Mouse (Mus musculus) ovary, adult 10 weeks (tissue): ENCODE data around the gene Olfr1185-ps1. TPM values are rescaled to one million over a fixed set of nuclear protein-coding genes. Genes with fewer than 3 reads are reported as not detected.

Experiments
- polyA plus RNA-seq: library from polyadenylated mRNA; stranded (reverse); fragments of 350-450 nt; fragmentation: Illumina TruSeq; extraction: RNeasy Lipid Tissue Mini Kit (QIAGEN cat#74804); gene quantifications from one replicate; pipeline ENCODE4 v1.2.3, GENCODE M21; 2014

Gene Olfr1185-ps1
- polyA plus RNA-seq, result not detected

GRCm38 (mm10) chr2:88493020-88493419 is at the start of gene Olfr1185-ps1:
Olfr1185-ps1 (plus strand) TSS chr2:88493320.

GRCm38 (mm10) chr2:88449031-88449430 is 44.1 kb upstream of the Olfr1185-ps1 start, which contains the start of gene Gm13757:
Gm13757 (minus strand) TSS chr2:88449131.

GRCm38 (mm10) chr2:88454567-88454966 is 38.6 kb upstream of the Olfr1185-ps1 start, which contains the start of gene Olfr1183:
Olfr1183 (plus strand) TSS chr2:88454867.

GRCm38 (mm10) chr2:88483298-88483697 is 9.8 kb upstream of the Olfr1185-ps1 start, which contains the start of gene Olfr1184:
Olfr1184 (plus strand) TSS chr2:88483598.

GRCm38 (mm10) chr2:88518251-88518650 is 25.1 kb downstream of the Olfr1185-ps1 start, which contains the start of gene Olfr1186:
Olfr1186 (plus strand) TSS chr2:88518551.

Other genes with a start within 250 kb of the Olfr1185-ps1 start
- 0.20 TPM for gene Olfr1173, start 213.4 kb upstream of the Olfr1185-ps1 start, polyA plus RNA-seq
- gene Olfr1174-ps, start 178.2 kb upstream of the Olfr1185-ps1 start, polyA plus RNA-seq, result not detected
- not detected for gene Olfr1175-ps, start 166.1 kb upstream of the Olfr1185-ps1 start, polyA plus RNA-seq
- not detected for gene Olfr1176, start 156.6 kb upstream of the Olfr1185-ps1 start, polyA plus RNA-seq
- not detected for gene Olfr1177-ps, start 146.8 kb upstream of the Olfr1185-ps1 start, polyA plus RNA-seq
- not detected for gene Olfr1178, start 106.3 kb upstream of the Olfr1185-ps1 start, polyA plus RNA-seq
- not detected for gene Olfr1179, start 86.9 kb upstream of the Olfr1185-ps1 start, polyA plus RNA-seq
- gene Olfr1180, start 74.2 kb upstream of the Olfr1185-ps1 start, polyA plus RNA-seq, result not detected
- not detected for gene Olfr1181, start 67.1 kb upstream of the Olfr1185-ps1 start, polyA plus RNA-seq
- gene Gm13757, start 44.2 kb upstream of the Olfr1185-ps1 start, polyA plus RNA-seq, result not detected
- gene Olfr1183, start 38.5 kb upstream of the Olfr1185-ps1 start, polyA plus RNA-seq, result not detected
- gene Olfr1184, start 9.7 kb upstream of the Olfr1185-ps1 start, polyA plus RNA-seq, result not detected
- not detected for gene Olfr1186, start 25.2 kb downstream of the Olfr1185-ps1 start, polyA plus RNA-seq
- gene Olfr1188, start 63.6 kb downstream of the Olfr1185-ps1 start, polyA plus RNA-seq, result not detected
- gene Olfr1189, start 93.1 kb downstream of the Olfr1185-ps1 start, polyA plus RNA-seq, result not detected
- gene Olfr1191-ps1, start 147.2 kb downstream of the Olfr1185-ps1 start, polyA plus RNA-seq, result not detected
- not detected for gene Olfr1192-ps1, start 155.2 kb downstream of the Olfr1185-ps1 start, polyA plus RNA-seq
- not detected for gene Olfr1193, start 182.3 kb downstream of the Olfr1185-ps1 start, polyA plus RNA-seq
- gene Olfr1195, start 195.9 kb downstream of the Olfr1185-ps1 start, polyA plus RNA-seq, result not detected
- gene Olfr1196, start 211.3 kb downstream of the Olfr1185-ps1 start, polyA plus RNA-seq, result not detected
- 0.40 TPM for gene Olfr1197, start 239.0 kb downstream of the Olfr1185-ps1 start, polyA plus RNA-seq